Mouse (Mus musculus) cerebellum, adult 11-12 months (tissue): ENCODE data around the gene Ung.

Source experiments
- DNase-seq: peaks from one replicate; pipeline ENCODE4 v3.0.0; 2022

Ung gene

GRCm38 (mm10) chr5:114131521-114131840 is 1.3 kb downstream of the Ung start:
- peak; percentile 65 for DNase-seq

GRCm38 (mm10) chr5:114132841-114133240 is 2.7 kb downstream of the Ung start:
- no peak for DNase-seq

GRCm38 (mm10) chr5:114134091-114134534 is 3.9 kb downstream of the Ung start:
- no peak for DNase-seq

GRCm38 (mm10) chr5:114135516-114135915 is 5.3 kb downstream of the Ung start:
- DNase-seq: no peak

GRCm38 (mm10) chr5:114137481-114138276 is 7.5 kb downstream of the Ung start:
- no peak for DNase-seq

- DNase-seq: no peak
These were observed 8.3 kb downstream of the Ung start for GRCm38 (mm10) chr5:114138277-114139164.

GRCm38 (mm10) chr5:114139175-114139574 is 9.0 kb downstream of the Ung start:
- DNase-seq: peak; percentile 57

- no peak for DNase-seq
These were observed 16.1 kb downstream of the Ung start, which contains the start of gene Acacb for GRCm38 (mm10) chr5:114146028-114146888. TSS of gene Acacb (plus strand) at chr5:114146535.

GRCm38 (mm10) chr5:114147043-114147972 is 17.1 kb downstream of the Ung start:
- DNase-seq: no peak

- no peak for DNase-seq
These were observed 22.3 kb downstream of the Ung start for GRCm38 (mm10) chr5:114152359-114153092.

- no peak for DNase-seq
These were observed 23.3 kb downstream of the Ung start for GRCm38 (mm10) chr5:114153490-114153889.

- no peak for DNase-seq
These were observed 24.6 kb downstream of the Ung start for GRCm38 (mm10) chr5:114154765-114155164.

- DNase-seq: no peak
These were observed 25.2 kb downstream of the Ung start for GRCm38 (mm10) chr5:114155168-114155933.

GRCm38 (mm10) chr5:114157236-114157635 is 27.1 kb downstream of the Ung start:
- DNase-seq: no peak

GRCm38 (mm10) chr5:114161424-114161823 is 31.2 kb downstream of the Ung start:
- no peak for DNase-seq

- DNase-seq: no peak
These were observed 32.1 kb downstream of the Ung start for GRCm38 (mm10) chr5:114162106-114162815.

- DNase-seq: no peak
These were observed 33.0 kb downstream of the Ung start for GRCm38 (mm10) chr5:114163117-114163696.

GRCm38 (mm10) chr5:114170345-114170744 is 40.2 kb downstream of the Ung start:
- no peak for DNase-seq

GRCm38 (mm10) chr5:114172936-114173335 is 42.8 kb downstream of the Ung start:
- DNase-seq: no peak
